In the genomic region with DNA sequence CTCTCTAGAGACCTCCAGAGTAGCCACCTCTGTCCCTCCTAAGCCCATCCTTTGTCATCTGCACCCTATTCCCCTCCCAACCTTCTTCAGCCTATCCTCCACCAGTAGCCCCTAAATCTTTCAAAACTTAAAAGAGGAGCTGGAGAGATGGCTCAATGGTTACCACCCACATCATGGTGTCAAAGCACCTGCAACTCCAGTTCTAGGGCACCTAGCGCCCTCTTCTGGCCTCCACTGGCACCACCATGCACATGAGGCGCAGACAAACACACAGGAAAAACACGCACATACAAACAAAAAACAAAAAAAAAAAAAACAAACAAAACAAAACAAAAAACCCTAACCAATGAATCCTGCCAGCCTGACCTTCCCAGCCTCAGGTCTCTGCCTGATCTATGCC, we compare ENCODE assay signal across 11 mouse cellular contexts. TPM values are rescaled to one million over a fixed set of nuclear protein-coding genes. Genes with fewer than 3 reads are reported as not detected.
A peak's percentile ranks its signal among the peaks of the same experiment; 100 is the strongest.
DNase-seq lines count a peak whose midpoint lies in the region; TF ChIP-seq lines count a peak whose summit lies in the region.
"Had no signal": no experiment of that assay in that cellular context is flagged by ENCODE, and none has a peak within 500 bp of the region (broad histone marks: within the 10 kb centered on the region; RNA-seq: fewer than 3 reads in every experiment).

No protein-coding gene starts in this region.

- peak in 1 of 2 experiments; percentile 25 for DNase-seq in heart, adult 2 months
- no peak for DNase-seq in heart, adult 8-10 months (ENCODE audit: low spot score)
- peak; percentile 46 for DNase-seq in lung, postnatal 36 days
- DNase-seq in lung, postnatal 10 days, result no peak
- peak; percentile 81 for DNase-seq in ZHBTc4 (ENCODE audit: low read depth, low spot score)
- peak; percentile 51 for DNase-seq in thymus, postnatal 0 days (ENCODE audit: low spot score)
- DNase-seq in urinary bladder, postnatal 25 days (ENCODE audit: low spot score), result no peak
- DNase-seq in gastrocnemius, postnatal 4 days (ENCODE audit: low spot score in 2 of 2), result no peak

- H3K27me3 ChIP-seq in heart, adult 2 months (ENCODE audit: control insufficient read depth, insufficient read depth, low read length), result no peaks in the 10 kb centered on the region
- H3K27me3 ChIP-seq: hindbrain, embryonic 15.5 days; Patski had no signal

- no peak for TF ChIP-seq EP300 in heart, adult 2 months (IDR thresholded peaks at IDR 0.05; ENCODE audit: insufficient read depth, low read depth, low read length)

- peaks cover 6% of the 10 kb centered on the region for H3K4me1 ChIP-seq in heart, adult 2 months (ENCODE audit: control insufficient read depth, insufficient read depth, low read length)
- H3K4me1 ChIP-seq: hindbrain, embryonic 15.5 days; midbrain, embryonic 13.5 days had no signal

- H3K27ac ChIP-seq in heart, adult 2 months, result no peak overlapping the region
- H3K27ac ChIP-seq: hindbrain, embryonic 15.5 days; midbrain, embryonic 13.5 days had no signal

- intact Hi-C loops in heart, adult 2 months (cut with DNase I), result no loop called here

- H3K36me3 ChIP-seq in heart, adult 2 months (ENCODE audit: control insufficient read depth, insufficient read depth, low read length), result no peaks in the 10 kb centered on the region
- H3K36me3 ChIP-seq: hindbrain, embryonic 15.5 days; midbrain, embryonic 13.5 days had no signal

- H3K4me3 ChIP-seq in heart, adult 2 months, result no peak overlapping the region
- H3K4me3 ChIP-seq: hindbrain, embryonic 15.5 days; midbrain, embryonic 13.5 days had no signal

- no peak for TF ChIP-seq POLR2A in heart, adult 2 months (IDR thresholded peaks at IDR 0.05; ENCODE audit: insufficient read depth, low read depth, low read length)

- peak; percentile 67 for TF ChIP-seq CTCF in heart, adult 2 months (IDR thresholded peaks at IDR 0.05)

- H3K9ac ChIP-seq in heart, adult 2 months (ENCODE audit: low read depth, low read length), result no peak overlapping the region
- H3K9ac ChIP-seq: hindbrain, embryonic 15.5 days; midbrain, embryonic 13.5 days had no signal

- 73% methylated on average over 3 of the region's 3 CpGs for WGBS in heart, adult 2 months

- H3K79me2 ChIP-seq in heart, adult 2 months (replicated peaks; ENCODE audit: control insufficient read depth, insufficient read depth, low read length), result no peaks in the 10 kb centered on the region

RNA-seq across cellular contexts. Expression of a gene that starts 24.6 kb away (rescaled TPM):
- total RNA-seq in heart, adult 2 months (2021), result 10 to 100 TPM; 69.6 to 95.0 TPM
- 247 and 250 TPM in 2 replicates for polyA plus RNA-seq in heart, adult 2 months (2012; rRNA removed)
- 100 to 1,000 TPM in 2 of 4 experiments, 10 to 100 TPM in 2; 91.7 to 111 (median 98.9) TPM for total RNA-seq in heart, adult 8-10 months (2022)
- polyA plus RNA-seq in thymus, postnatal 0 days (2015; fragmentation: Nextera tagmentation; extraction: Ambion mirVana), result 74.1 and 74.5 TPM in 2 replicates
- 1 to 10 TPM; 8.7 to 8.8 TPM for total RNA-seq in gastrocnemius, postnatal 4 days (2021)

RNA-seq across cellular contexts. Expression of a gene that starts 25.1 kb away (rescaled TPM):
- 100 to 1,000 TPM; 137 to 150 TPM for total RNA-seq in heart, adult 2 months (2021)
- polyA plus RNA-seq in heart, adult 2 months (2012; rRNA removed), result 201 and 230 TPM in 2 replicates
- total RNA-seq in heart, adult 8-10 months (2022), result 100 to 1,000 TPM; 125 to 157 (median 135) TPM
- 1,085 and 1,101 TPM in 2 replicates for polyA plus RNA-seq in thymus, postnatal 0 days (2015; fragmentation: Nextera tagmentation; extraction: Ambion mirVana)
- total RNA-seq in gastrocnemius, postnatal 4 days (2021), result 100 to 1,000 TPM; 475 to 533 TPM

RNA-seq across cellular contexts. Expression of a gene that starts 51.8 kb away (rescaled TPM):
- total RNA-seq in heart, adult 2 months (2021), result 10 to 100 TPM; 27.1 to 27.3 TPM
- 32.6 and 45.1 TPM in 2 replicates for polyA plus RNA-seq in heart, adult 2 months (2012; rRNA removed)
- 10 to 100 TPM; 20.2 to 34.2 (median 28.5) TPM for total RNA-seq in heart, adult 8-10 months (2022)
- 2.2 and 2.7 TPM in 2 replicates for polyA plus RNA-seq in thymus, postnatal 0 days (2015; fragmentation: Nextera tagmentation; extraction: Ambion mirVana)
- 10 to 100 TPM; 51.5 to 52.8 TPM for total RNA-seq in gastrocnemius, postnatal 4 days (2021)

Comparison
In these comparisons a context has a peak if more than half of its experiments do, and no peak if none do; other contexts are left out.
1. DNase-seq: peak in lung, postnatal 36 days (single experiment), ZHBTc4 (single experiment) and thymus, postnatal 0 days (single experiment); none in heart, adult 8-10 months (single experiment), lung, postnatal 10 days (single experiment), urinary bladder, postnatal 25 days (single experiment) and gastrocnemius, postnatal 4 days (0 of 2).
2. RNA of a gene that starts 24.6 kb away (total RNA-seq): 91.7 to 111 TPM in heart, adult 8-10 months and 69.6 to 95.0 TPM in heart, adult 2 months; 8.7 to 8.8 TPM in gastrocnemius, postnatal 4 days; every median in the first group is over 4 times any median in the second.